Mouse (Mus musculus): ENCODE results near the gene Mospd1. TPM values are rescaled to one million over a fixed set of nuclear protein-coding genes. Genes with fewer than 3 reads are reported as not detected.

The Mospd1 gene
- total RNA-seq (2021): 10 to 100 TPM; 15.5 to 15.6 TPM

GRCm38 (mm10) chrX:53370366-53370740, at the start of gene Mospd1:
Gene Mospd1 (minus strand): TSS chrX:53370502.
- intact Hi-C loops (cut with DNase I): no loop called here
- DNase-seq (ENCODE audit: extremely low spot score in 1 of 2, low spot score in 2 of 2): peak; percentile 69 to 93

- DNase-seq (ENCODE audit: extremely low spot score in 1 of 2, low spot score in 2 of 2): no peak
- intact Hi-C loops (cut with DNase I): no loop called here
These were observed 16.1 kb upstream of the Mospd1 start for GRCm38 (mm10) chrX:53386362-53386761.

- intact Hi-C loops (cut with DNase I): no loop called here
- DNase-seq (ENCODE audit: extremely low spot score in 1 of 2, low spot score in 2 of 2): no peak
These were observed 12.8 kb upstream of the Mospd1 start for GRCm38 (mm10) chrX:53383122-53383521.

GRCm38 (mm10) chrX:53369534-53370365, 552 bp downstream of the Mospd1 start:
- peak in 1 of 2 experiments; percentile 35 for DNase-seq (ENCODE audit: extremely low spot score in 1 of 2, low spot score in 2 of 2)

GRCm38 (mm10) chrX:53364668-53365383, 5.5 kb downstream of the Mospd1 start:
- intact Hi-C loops (cut with DNase I): no loop called here
- no peak for DNase-seq (ENCODE audit: extremely low spot score in 1 of 2, low spot score in 2 of 2)

More at GRCm38 (mm10) chrX:53369534-53370365, 552 bp downstream of the Mospd1 start:
- intact Hi-C loops (cut with DNase I): no loop called here

GRCm38 (mm10) chrX:53348374-53348773, 21.9 kb downstream of the Mospd1 start:
- DNase-seq (ENCODE audit: extremely low spot score in 1 of 2, low spot score in 2 of 2): no peak
- intact Hi-C loops (cut with DNase I): no loop called here

GRCm38 (mm10) chrX:53341531-53341930, 28.8 kb downstream of the Mospd1 start:
- DNase-seq (ENCODE audit: extremely low spot score in 1 of 2, low spot score in 2 of 2): peak in 1 of 2 experiments; percentile 29
- intact Hi-C loops (cut with DNase I): no loop called here

- DNase-seq (ENCODE audit: extremely low spot score in 1 of 2, low spot score in 2 of 2): no peak
- intact Hi-C loops (cut with DNase I): no loop called here
These were observed 32.9 kb downstream of the Mospd1 start for GRCm38 (mm10) chrX:53337355-53337754.

GRCm38 (mm10) chrX:53330396-53330795, 39.9 kb downstream of the Mospd1 start:
- no peak for DNase-seq (ENCODE audit: extremely low spot score in 1 of 2, low spot score in 2 of 2)
- intact Hi-C loops (cut with DNase I): no loop called here

- intact Hi-C loops (cut with DNase I): no loop called here
- DNase-seq (ENCODE audit: extremely low spot score in 1 of 2, low spot score in 2 of 2): peak in 1 of 2 experiments; percentile 13
These were observed 49.2 kb downstream of the Mospd1 start for GRCm38 (mm10) chrX:53321111-53321510.

- DNase-seq (ENCODE audit: extremely low spot score in 1 of 2, low spot score in 2 of 2): no peak
These were observed 49.7 kb downstream of the Mospd1 start for GRCm38 (mm10) chrX:53320564-53320963.

More at GRCm38 (mm10) chrX:53320564-53320963, 49.7 kb downstream of the Mospd1 start:
- intact Hi-C loops (cut with DNase I): no loop called here

Other genes starting within 250 kb of the Mospd1 start
- gene Plac1, start 130.4 kb downstream of the Mospd1 start, total RNA-seq (2021): not detected
- gene Fam122b, start 100.7 kb downstream of the Mospd1 start, total RNA-seq (2021): 1 to 10 TPM; 3.2 to 3.4 TPM
- not detected for gene Fam122c, start 97.1 kb downstream of the Mospd1 start, total RNA-seq (2021)
- not detected for gene Etd, start 64.4 kb upstream of the Mospd1 start, total RNA-seq (2021)
- 100 to 1,000 TPM; 175 to 185 TPM for gene Rtl8c, start 237.5 kb upstream of the Mospd1 start, total RNA-seq (2021)
- not detected for gene Gm14597, start 238.5 kb upstream of the Mospd1 start, total RNA-seq (2021)